Mouse (Mus musculus): ENCODE measurements around the gene Ppard. TPM values are rescaled to one million over a fixed set of nuclear protein-coding genes. Genes with fewer than 3 reads are reported as not detected.
"Not testable (repeated sequence)": the region's sequence is repeated elsewhere in the genome, so short reads cannot be mapped to it uniquely, and the experiment has no call there.

Ppard gene
- polyA plus RNA-seq, 1 experiment from 2014 or later, result 20.3 TPM

DNA sequence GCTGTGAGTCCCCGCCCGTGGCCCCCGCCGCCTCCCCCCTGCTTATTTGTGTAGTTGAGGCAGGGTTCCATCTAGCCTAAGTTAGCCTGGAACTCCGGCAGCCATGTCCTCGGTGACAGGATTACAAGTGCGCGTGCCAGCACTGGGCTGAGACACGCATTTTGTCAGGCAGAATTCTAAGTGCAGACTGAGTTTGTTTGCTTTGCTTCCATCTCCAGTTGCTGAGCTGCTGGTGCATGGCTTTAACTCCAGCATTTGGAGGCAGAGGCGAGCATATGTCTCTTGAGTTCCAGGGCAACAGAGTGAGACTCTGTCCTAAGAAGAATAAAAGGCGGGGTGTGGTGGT, 81.4 kb downstream of the Ppard start:
- Histone ChIP-seq H3K36me3 (ENCODE audit: inconsistent target) (peaks cover 26% of the 10 kb centered on the region), H3K79me2 (ENCODE audit: inconsistent target) (peaks cover 12% of the 10 kb centered on the region; the same call in 1 of the 2 replicates), H3K27ac (peak overlapping the region; percentile 17; the same call in 1 of the 2 replicates), H3K4me3 (ENCODE audit: inconsistent target) (peak overlapping the region; percentile 47)
- WGBS (ENCODE audit: missing documents), result 5% methylated on average over 10 of the region's 11 CpGs

GRCm38 (mm10) chr17:28315611-28316160, 83.2 kb downstream of the Ppard start:
- H3K27ac ChIP-seq, result no peak overlapping the region
- peaks cover 29% of the 10 kb centered on the region for H3K36me3 ChIP-seq (ENCODE audit: inconsistent target)
- peaks cover 12% of the 10 kb centered on the region; the same call in 1 of the 2 replicates for H3K79me2 ChIP-seq (ENCODE audit: inconsistent target)
- no peak overlapping the region for H3K4me3 ChIP-seq (ENCODE audit: inconsistent target)
- WGBS (ENCODE audit: missing documents), result 95% methylated on average over 15 of the region's 20 CpGs

GRCm38 (mm10) chr17:28316476-28316875, 84.0 kb downstream of the Ppard start:
- Histone ChIP-seq H3K27ac (no peak overlapping the region), H3K4me3 (ENCODE audit: inconsistent target) (no peak overlapping the region), H3K36me3 (ENCODE audit: inconsistent target) (peaks cover 37% of the 10 kb centered on the region), H3K79me2 (ENCODE audit: inconsistent target) (peaks cover 12% of the 10 kb centered on the region; the same call in 1 of the 2 replicates)
- WGBS (ENCODE audit: missing documents), result 90% methylated on average over 9 of the region's 9 CpGs

GRCm38 (mm10) chr17:28317091-28317490, 84.6 kb downstream of the Ppard start:
- H3K4me3 ChIP-seq (ENCODE audit: inconsistent target), result no peak overlapping the region
- H3K79me2 ChIP-seq (ENCODE audit: inconsistent target), result peaks cover 12% of the 10 kb centered on the region; the same call in 1 of the 2 replicates
- 93% methylated on average over 8 of the region's 8 CpGs for WGBS (ENCODE audit: missing documents)
- no peak overlapping the region for H3K27ac ChIP-seq
- H3K36me3 ChIP-seq (ENCODE audit: inconsistent target), result peaks cover 39% of the 10 kb centered on the region

- peaks cover 39% of the 10 kb centered on the region for H3K36me3 ChIP-seq (ENCODE audit: inconsistent target)
- H3K27ac ChIP-seq, result no peak overlapping the region
- peaks cover 12% of the 10 kb centered on the region; the same call in 1 of the 2 replicates for H3K79me2 ChIP-seq (ENCODE audit: inconsistent target)
- H3K4me3 ChIP-seq (ENCODE audit: inconsistent target), result no peak overlapping the region
- 92% methylated on average over 8 of the region's 9 CpGs for WGBS (ENCODE audit: missing documents)
Observed at GRCm38 (mm10) chr17:28317725-28318124, 85.2 kb downstream of the Ppard start.

DNA sequence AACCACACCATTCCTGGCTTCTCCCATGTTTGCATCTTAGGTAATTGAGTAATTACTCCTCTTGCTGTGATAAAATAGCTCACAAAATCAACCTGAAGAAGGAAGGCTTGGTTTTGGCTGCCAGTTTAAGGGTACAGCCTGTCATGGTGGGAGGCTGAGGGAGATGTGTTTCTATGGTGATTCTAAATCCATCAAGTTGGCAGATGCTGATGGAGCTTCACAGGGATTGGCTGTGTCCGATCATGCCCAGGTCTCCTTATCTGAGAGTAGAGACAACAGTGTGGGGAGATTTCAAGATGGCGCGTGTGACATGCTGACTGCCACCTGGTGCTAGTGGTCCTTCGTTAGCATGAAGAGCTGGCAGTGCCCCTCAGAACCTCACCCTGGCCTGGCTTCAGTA, 89.2 kb downstream of the Ppard start:
- H3K36me3 ChIP-seq (ENCODE audit: inconsistent target), result peaks cover 30% of the 10 kb centered on the region
- no peak overlapping the region for H3K4me3 ChIP-seq (ENCODE audit: inconsistent target)
- H3K27ac ChIP-seq, result no peak overlapping the region
- 98% methylated on average over 4 of the region's 4 CpGs for WGBS (ENCODE audit: missing documents)
- no peaks in the 10 kb centered on the region for H3K79me2 ChIP-seq (ENCODE audit: inconsistent target)

- H3K27ac ChIP-seq, result no peak overlapping the region
- no peak overlapping the region for H3K4me3 ChIP-seq (ENCODE audit: inconsistent target)
- H3K36me3 ChIP-seq (ENCODE audit: inconsistent target), result peaks cover 14% of the 10 kb centered on the region; the same call in 1 of the 2 replicates
- no peaks in the 10 kb centered on the region for H3K79me2 ChIP-seq (ENCODE audit: inconsistent target)
- WGBS (ENCODE audit: missing documents), result 99% methylated on average over 7 of the region's 8 CpGs
Observed at GRCm38 (mm10) chr17:28323786-28324185, 91.3 kb downstream of the Ppard start.

GRCm38 (mm10) chr17:28324416-28324815, 91.9 kb downstream of the Ppard start:
- not testable (repeated sequence) for H3K4me3 ChIP-seq (ENCODE audit: inconsistent target); H3K27ac ChIP-seq; H3K79me2 ChIP-seq (ENCODE audit: inconsistent target)
- peaks cover 12% of the 10 kb centered on the region; the same call in 1 of the 2 replicates for H3K36me3 ChIP-seq (ENCODE audit: inconsistent target)
- WGBS (ENCODE audit: missing documents), result 100% methylated on average over 7 of the region's 7 CpGs

DNA sequence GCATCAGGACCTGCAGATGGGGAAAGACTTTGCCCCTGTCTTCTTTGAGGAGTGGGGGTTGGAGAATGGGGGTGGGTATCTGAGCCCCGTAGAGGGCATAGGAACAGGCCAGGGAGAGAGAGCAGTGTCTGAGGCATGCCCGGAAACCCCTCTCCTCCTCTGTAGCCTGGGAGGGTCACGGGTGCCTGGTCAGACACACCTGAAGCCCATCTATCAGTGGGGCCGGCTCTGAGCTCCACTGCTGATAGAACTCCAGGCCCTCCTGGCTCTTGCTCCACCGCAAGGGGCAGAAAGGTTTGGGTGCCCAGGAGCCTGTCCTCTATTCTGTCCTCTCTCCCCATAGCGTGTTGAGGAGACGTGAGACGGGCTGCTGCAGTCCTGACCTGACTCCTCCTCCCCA, 93.3 kb downstream of the Ppard start:
- peaks cover 9% of the 10 kb centered on the region; the same call in 1 of the 2 replicates for H3K79me2 ChIP-seq (ENCODE audit: inconsistent target)
- H3K4me3 ChIP-seq (ENCODE audit: inconsistent target), result no peak overlapping the region
- H3K27ac ChIP-seq, result no peak overlapping the region
- 94% methylated on average over 7 of the region's 8 CpGs for WGBS (ENCODE audit: missing documents)
- peaks cover 18% of the 10 kb centered on the region; the same call in 1 of the 2 replicates for H3K36me3 ChIP-seq (ENCODE audit: inconsistent target)

DNA sequence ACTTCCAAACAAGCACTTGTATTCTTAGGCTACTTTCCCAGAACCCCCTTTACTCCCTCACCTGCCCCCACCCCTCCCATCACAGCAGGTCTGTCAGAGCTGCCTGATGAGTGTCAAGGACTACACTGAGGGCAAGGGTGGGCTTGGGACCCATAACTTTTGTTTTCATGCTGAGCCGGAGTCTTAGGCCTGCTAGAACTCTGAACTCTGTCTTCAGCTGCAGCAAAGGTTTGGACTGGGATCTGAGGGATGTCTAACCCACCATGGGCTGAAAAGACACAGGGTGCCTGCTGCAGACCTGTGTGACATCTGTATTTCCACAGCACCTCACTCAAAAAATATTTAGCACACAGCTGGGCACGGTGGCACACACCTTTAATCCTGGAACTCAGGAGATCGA, 94.5 kb downstream of the Ppard start:
- 89% methylated on average over 3 of the region's 3 CpGs for WGBS (ENCODE audit: missing documents)
- H3K4me3 ChIP-seq (ENCODE audit: inconsistent target), result no peak overlapping the region
- peaks cover 17% of the 10 kb centered on the region for H3K36me3 ChIP-seq (ENCODE audit: inconsistent target)
- peak overlapping the region; percentile 94 for H3K27ac ChIP-seq
- peaks cover 9% of the 10 kb centered on the region; the same call in 1 of the 2 replicates for H3K79me2 ChIP-seq (ENCODE audit: inconsistent target)

- 30% methylated on average over 22 of the region's 22 CpGs for WGBS (ENCODE audit: missing documents)
- peaks cover 17% of the 10 kb centered on the region for H3K36me3 ChIP-seq (ENCODE audit: inconsistent target)
- peak overlapping the region; percentile 94 for H3K27ac ChIP-seq
- peaks cover 9% of the 10 kb centered on the region; the same call in 1 of the 2 replicates for H3K79me2 ChIP-seq (ENCODE audit: inconsistent target)
- peak overlapping the region; percentile 16; the same call in 1 of the 2 replicates for H3K4me3 ChIP-seq (ENCODE audit: inconsistent target)
Observed at GRCm38 (mm10) chr17:28327673-28328325, 95.3 kb downstream of the Ppard start.

DNA sequence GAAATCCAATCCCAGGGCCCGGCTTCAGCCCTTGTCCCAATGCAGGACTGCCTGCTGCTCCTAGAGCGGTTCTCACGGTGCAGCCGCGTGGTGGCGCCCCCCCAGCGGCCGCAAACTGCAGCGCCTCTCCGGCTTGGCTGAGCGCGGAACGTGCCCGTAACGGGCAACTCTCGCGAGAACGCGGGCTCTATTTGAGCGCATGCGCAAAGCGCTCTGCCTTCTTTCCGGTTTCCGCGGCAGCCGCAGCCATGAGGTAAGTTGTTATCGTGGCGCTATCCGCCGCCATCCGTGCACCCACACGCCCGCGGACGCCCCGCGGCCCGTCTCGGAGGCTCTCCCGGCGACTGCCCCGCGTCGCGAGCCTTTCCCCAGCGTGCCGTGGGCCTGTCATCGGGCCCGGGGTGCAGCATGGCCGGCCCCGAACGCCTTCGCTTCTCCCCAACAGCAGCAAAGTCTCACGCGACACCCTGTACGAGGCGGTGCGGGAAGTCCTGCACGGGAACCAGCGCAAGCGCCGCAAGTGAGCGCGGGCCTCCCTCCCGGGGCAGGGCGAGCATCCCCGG, 95.9 kb downstream of the Ppard start, which contains the start of gene Rpl10a:
Rpl10a (plus strand) TSS at position 106 of the 563 bp plus-strand sequence.
- Histone ChIP-seq H3K36me3 (ENCODE audit: inconsistent target) (peaks cover 17% of the 10 kb centered on the region), H3K79me2 (ENCODE audit: inconsistent target) (peaks cover 9% of the 10 kb centered on the region; the same call in 1 of the 2 replicates), H3K27ac (peak within 1 kb of the TSS; percentile 94), H3K4me3 (ENCODE audit: inconsistent target) (peak within 1 kb of the TSS; percentile 46)
- WGBS (ENCODE audit: missing documents), result under 1% methylated on average over 67 of the region's 67 CpGs

DNA sequence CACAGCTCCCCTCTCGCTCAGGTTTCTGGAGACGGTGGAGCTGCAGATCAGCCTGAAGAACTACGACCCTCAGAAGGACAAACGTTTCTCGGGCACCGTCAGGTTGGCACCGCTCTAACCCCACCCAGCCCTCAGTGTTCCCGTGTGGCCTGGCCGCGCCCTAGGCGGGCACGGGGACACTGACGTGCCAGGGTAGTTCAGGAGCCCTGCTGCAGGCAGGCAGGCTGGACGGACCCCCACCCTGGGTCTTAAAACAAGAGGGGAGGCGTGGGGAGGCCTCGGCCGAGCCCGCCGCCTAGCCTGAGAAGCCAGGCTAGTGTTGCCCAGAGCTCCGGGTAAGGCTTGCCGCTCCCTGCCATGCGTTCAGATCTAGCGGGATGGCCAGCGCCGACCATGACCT, 96.4 kb downstream of the Ppard start:
- 1% methylated on average over 22 of the region's 25 CpGs for WGBS (ENCODE audit: missing documents)
- Histone ChIP-seq H3K27ac (peak overlapping the region; percentile 31; the same call in 1 of the 2 replicates), H3K4me3 (ENCODE audit: inconsistent target) (peak overlapping the region; percentile 46), H3K36me3 (ENCODE audit: inconsistent target) (peaks cover 17% of the 10 kb centered on the region), H3K79me2 (ENCODE audit: inconsistent target) (peaks cover 9% of the 10 kb centered on the region; the same call in 1 of the 2 replicates)

GRCm38 (mm10) chr17:28329503-28330231, 97.2 kb downstream of the Ppard start:
- H3K4me3 ChIP-seq (ENCODE audit: inconsistent target), result peak overlapping the region; percentile 46
- H3K27ac ChIP-seq, result peak overlapping the region; percentile 31
- WGBS (ENCODE audit: missing documents), result 24% methylated on average over 4 of the region's 4 CpGs
- peaks cover 17% of the 10 kb centered on the region for H3K36me3 ChIP-seq (ENCODE audit: inconsistent target)
- peaks cover 9% of the 10 kb centered on the region; the same call in 1 of the 2 replicates for H3K79me2 ChIP-seq (ENCODE audit: inconsistent target)

Measured in macrophage (primary cell).